Mouse (Mus musculus): ENCODE results near the gene Ntf5. TPM values are rescaled to one million over a fixed set of nuclear protein-coding genes. Genes with fewer than 3 reads are reported as not detected.

Gene Ntf5
- polyA plus RNA-seq (2015; fragmentation: Nextera tagmentation; extraction: Ambion mirVana), result 1.1 and 1.4 TPM in 2 replicates

GRCm38 (mm10) chr7:45413113-45413863 is at the start of gene Ntf5:
Gene Ntf5, plus strand, starts transcription at chr7:45413695.

DNA sequence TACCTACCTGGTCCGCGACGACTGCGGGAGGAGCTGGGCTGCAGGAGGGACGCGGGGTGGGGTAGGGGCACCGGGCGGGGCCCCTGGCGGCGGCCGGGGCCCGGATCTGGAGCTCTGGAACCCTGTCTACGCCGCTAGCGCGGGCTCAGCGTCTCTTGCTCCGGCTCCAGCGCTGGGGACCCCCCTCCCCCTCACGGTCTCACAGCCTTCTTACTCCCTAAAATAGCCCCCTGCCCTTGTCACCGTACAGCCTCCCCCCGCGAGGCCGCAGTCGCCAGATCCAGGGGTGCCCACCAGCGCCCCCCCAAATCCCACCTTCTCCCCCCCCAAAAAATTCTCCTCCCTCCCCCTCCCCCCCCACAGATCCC is 46.9 kb upstream of the Ntf5 start, which contains the start of gene Ppfia3:
TSS of gene Ppfia3 (minus strand) at position 368 of the 368 bp plus-strand sequence.

DNA sequence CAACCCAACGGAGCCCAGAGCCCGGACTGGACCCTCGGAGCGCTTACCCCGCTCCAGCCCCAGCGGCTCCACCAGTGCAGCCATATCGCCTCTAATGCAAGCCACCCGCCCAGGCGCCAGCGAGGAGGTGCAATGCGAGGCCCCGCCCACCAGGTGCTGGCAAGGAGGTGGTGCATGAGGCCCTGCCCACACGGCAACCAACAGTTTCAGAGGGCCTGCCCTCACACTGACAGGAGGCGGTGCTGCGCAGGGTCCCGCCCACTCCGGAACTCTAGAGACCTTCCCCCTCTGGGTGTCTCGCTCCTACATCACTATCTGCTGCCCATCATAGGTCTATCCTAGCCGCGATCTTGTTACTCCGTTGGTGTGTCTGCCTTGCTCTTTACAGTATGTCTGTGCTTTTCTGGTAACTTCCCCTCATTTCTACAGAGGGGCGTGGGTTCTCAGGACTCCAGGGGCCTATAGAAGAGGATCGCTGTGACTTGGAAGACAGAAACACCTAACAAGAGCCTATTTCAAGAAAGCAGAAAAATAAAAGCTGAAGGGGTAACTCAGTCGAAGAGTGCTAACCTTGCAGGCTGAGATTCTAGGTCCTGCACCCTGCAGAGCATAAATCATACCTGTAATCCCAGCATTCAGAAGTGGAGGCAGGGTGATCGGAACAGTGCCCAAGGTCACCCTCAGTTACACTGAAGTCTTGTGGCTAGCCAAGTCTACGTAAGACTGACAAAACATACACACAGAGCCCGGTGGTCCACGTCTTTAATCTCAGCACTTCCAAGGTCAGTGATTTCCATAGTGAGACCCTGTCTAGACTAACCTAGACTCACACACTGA is 42.8 kb upstream of the Ntf5 start, which contains the start of gene Lin7b:
TSS of gene Lin7b (minus strand) at position 109 of the 837 bp plus-strand sequence.

DNA sequence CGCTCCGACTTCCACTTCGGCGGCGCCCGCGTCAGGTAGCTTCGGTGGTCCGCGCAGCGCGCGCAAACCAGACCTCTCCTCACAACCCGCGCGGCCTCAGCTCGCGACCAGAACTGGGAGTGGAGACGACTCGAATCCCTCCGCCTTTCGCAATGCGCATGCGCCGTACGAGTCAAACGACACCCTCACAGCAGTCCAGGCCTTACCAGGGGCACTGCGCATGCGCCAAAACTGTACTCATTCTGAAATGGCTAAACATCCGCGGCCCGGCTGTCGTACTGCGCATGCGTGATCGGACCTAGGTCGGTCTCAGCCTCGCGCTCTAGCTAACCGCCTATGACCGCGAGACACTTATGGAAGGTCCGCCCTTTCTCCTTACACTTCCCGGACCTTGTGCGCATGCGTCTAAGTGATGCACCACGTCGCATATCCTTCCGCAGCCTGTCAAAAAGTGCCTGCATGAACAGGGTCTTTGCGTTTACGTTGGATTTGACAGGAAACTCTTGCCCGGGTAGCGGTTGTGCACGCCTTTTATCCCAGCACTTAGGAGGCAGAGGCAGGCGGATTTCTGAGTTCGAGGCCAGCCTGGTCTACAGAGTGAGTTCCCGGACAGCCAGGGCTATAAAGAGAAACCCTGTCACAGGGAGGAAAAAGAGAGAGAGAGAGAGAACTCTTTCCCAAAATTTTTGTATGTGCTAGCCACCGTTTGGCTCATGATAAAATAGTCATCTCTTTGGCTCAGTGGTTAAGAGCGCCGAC is 17.7 kb upstream of the Ntf5 start, which contains the start of gene Snrnp70:
TSS of gene Snrnp70 (minus strand) at position 165 of the 759 bp plus-strand sequence.

DNA sequence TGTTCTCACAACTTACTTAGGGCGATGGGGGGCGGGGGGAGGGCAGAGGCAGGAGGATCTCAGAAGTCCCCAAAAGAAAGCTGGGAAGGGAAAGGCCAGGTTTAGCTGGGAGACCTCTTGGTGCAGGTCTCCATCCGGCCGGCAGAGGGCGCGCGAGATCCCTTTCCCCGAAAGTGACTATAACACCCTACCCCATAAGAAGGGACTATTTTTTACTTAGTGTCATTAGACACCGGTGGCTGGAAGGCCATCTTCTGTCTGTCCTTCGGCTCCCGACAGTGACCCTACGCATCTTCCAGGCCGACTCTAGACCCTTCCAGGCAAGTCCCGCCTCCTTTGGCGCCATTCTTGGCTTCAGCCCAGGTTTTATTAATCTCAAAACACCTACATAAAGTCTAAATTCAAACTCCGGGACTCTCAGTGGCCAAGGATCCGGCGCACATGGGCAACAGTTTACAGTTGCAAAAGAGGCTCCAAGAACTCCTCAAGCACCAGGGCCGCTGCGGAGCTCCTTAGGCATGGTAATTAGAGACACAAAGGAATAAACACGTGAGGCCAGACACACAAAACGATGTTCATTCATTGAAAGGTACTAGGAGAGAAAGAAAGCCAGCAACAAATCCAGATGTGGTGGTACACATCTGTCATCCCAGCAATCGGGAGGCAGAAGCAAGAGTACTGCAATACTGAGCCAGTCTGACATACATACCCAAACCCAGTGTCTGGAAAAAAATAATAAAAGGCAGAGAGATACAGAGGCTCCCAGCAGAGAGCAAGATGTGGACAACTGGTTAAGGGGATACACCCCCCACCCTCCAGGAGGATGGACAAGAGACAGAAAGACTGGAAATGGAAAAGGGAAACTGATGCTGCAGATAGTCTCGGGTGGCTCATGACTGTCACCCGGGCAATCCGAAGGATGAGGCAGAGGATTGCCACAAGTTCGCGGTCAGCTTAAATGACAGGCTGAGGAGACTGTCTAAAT is 8.1 kb upstream of the Ntf5 start, which contains the start of gene Kcna7:
TSS of gene Kcna7 (plus strand) at position 563 of the 985 bp plus-strand sequence.

DNA sequence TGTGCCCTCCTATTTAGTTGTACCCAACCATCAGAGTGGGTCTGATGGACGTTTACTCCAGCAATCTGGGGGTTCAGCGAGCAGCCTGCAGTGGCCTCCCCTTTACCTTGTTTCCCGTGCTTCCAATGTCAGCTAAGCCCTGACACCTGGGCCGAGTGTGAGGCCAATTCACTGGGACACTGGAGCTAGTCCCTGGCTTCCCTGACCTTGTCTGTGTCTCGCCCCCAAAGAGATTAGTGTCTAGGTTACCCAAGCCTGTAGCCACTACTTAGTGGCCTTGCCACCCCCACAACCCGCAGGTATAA is 7.1 kb downstream of the Ntf5 start, which contains the start of gene Lhb:
TSS of gene Lhb (plus strand) at position 206 of the 305 bp plus-strand sequence.

GRCm38 (mm10) chr7:45434203-45435015 is 20.9 kb downstream of the Ntf5 start, which contains the start of gene Gys1:
Gene Gys1, plus strand, starts transcription at chr7:45434844.

GRCm38 (mm10) chr7:45437521-45438276 is 24.2 kb downstream of the Ntf5 start, which contains the start of gene Ruvbl2:
Gene Ruvbl2, minus strand, starts transcription at chr7:45438096.

DNA sequence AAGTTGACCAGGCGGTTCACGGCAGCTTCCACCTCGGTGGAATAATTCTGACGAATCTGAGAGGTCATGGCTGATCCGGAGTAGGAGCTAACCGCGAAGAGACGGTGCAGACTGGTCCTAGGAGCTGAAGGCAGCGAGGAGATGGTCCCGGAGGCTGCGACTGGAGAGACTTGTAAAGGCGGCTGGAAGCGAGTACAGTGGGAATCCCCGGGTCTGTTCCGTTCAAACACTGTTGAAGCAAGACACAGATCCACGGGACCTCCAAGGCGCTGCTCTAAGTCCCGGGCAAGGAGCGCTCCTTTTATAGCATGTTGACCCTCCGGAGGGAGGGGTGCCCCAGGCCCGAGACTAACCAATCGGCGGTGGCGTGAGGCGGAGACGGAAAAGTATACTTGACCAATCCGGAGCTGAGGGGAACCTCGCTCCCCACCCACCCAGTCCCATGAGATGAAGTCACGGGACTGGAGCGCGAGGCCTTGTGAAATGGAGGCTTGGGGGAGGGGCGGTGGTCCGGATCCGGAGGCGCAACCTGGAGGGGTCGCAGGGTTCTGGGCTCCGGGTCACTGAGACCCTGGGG is 46.2 kb downstream of the Ntf5 start, which contains the start of gene Ftl1:
TSS of gene Ftl1 (minus strand) at position 321 of the 577 bp plus-strand sequence.

DNA sequence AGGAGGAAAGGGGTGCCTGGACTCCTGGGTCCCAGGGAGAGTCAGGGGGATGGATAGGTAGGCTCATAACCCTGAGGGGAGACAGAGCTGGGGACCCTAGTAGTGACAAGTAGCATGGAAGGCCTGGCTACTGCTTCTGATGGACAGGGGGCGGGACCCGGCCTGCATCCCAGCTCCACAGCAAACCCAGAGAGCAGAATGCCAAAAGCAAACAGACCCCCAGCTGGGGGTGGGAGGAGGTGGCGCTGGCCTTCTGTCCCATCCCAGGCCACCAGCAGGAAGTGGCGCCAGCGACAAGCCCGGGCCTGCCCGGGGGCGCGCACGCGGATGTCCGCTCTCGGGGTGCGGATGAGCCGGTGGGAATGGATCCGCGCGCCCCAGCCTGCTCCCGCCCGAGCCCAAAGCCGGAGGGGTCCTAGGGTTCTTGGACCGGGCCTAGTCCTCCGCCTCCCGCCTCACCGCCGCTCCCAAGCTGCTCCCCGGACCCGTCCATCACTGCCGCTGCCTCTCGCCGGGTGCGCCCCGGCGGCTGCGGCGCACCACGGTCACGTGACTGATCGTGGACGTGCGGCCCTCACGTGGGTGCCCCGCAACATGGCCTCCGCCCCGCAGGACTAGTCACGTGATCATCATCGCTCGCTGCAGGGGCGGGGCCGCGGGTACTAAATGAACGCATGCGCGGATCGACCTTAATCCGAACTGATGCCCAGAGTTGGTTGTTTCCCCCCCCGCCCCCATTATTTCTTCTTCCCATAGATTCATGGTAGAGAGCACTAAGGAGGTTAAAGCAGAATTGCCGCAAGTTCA is 53.0 kb downstream of the Ntf5 start, which contains the start of gene Bax:
TSS of gene Bax (minus strand) at position 616 of the 807 bp plus-strand sequence.

Other genes with a start within 250 kb of the Ntf5 start
- not detected in 2 replicates for gene Slc17a7, start 249.7 kb upstream of the Ntf5 start, polyA plus RNA-seq (2015; fragmentation: Nextera tagmentation; extraction: Ambion mirVana)
- not detected in 2 replicates for gene Gfy, start 234.1 kb upstream of the Ntf5 start, polyA plus RNA-seq (2015; fragmentation: Nextera tagmentation; extraction: Ambion mirVana)
- not detected in 2 replicates for gene Pth2, start 232.7 kb upstream of the Ntf5 start, polyA plus RNA-seq (2015; fragmentation: Nextera tagmentation; extraction: Ambion mirVana)
- gene Ccdc155, start 208.8 kb upstream of the Ntf5 start, polyA plus RNA-seq (2015; fragmentation: Nextera tagmentation; extraction: Ambion mirVana), result 0.12 and 0.29 TPM in 2 replicates
- 7.5 and 8.4 TPM in 2 replicates for gene Dkkl1, start 201.5 kb upstream of the Ntf5 start, polyA plus RNA-seq (2015; fragmentation: Nextera tagmentation; extraction: Ambion mirVana)
- 14.5 and 20.8 TPM in 2 replicates for gene Tead2, start 197.9 kb upstream of the Ntf5 start, polyA plus RNA-seq (2015; fragmentation: Nextera tagmentation; extraction: Ambion mirVana)
- 71.1 and 87.7 TPM in 2 replicates for gene Cd37, start 174.6 kb upstream of the Ntf5 start, polyA plus RNA-seq (2015; fragmentation: Nextera tagmentation; extraction: Ambion mirVana)
- gene Slc6a16, start 172.6 kb upstream of the Ntf5 start, polyA plus RNA-seq (2015; fragmentation: Nextera tagmentation; extraction: Ambion mirVana), result 0.10 TPM in 1 of 2 replicates, not detected in the other
- not detected in 2 replicates for gene Slc6a21, start 136.2 kb upstream of the Ntf5 start, polyA plus RNA-seq (2015; fragmentation: Nextera tagmentation; extraction: Ambion mirVana)
- 2.9 and 4.7 TPM in 2 replicates for gene Trpm4, start 79.9 kb upstream of the Ntf5 start, polyA plus RNA-seq (2015; fragmentation: Nextera tagmentation; extraction: Ambion mirVana)
- gene Hrc, start 78.4 kb upstream of the Ntf5 start, polyA plus RNA-seq (2015; fragmentation: Nextera tagmentation; extraction: Ambion mirVana), result 0.06 and 0.12 TPM in 2 replicates
- 0.35 and 0.65 TPM in 2 replicates for gene Ppfia3, start 46.7 kb upstream of the Ntf5 start, polyA plus RNA-seq (2015; fragmentation: Nextera tagmentation; extraction: Ambion mirVana)
- gene Lin7b, start 43.1 kb upstream of the Ntf5 start, polyA plus RNA-seq (2015; fragmentation: Nextera tagmentation; extraction: Ambion mirVana), result 0.41 TPM in 1 of 2 replicates, not detected in the other
- gene Snrnp70, start 18.0 kb upstream of the Ntf5 start, polyA plus RNA-seq (2015; fragmentation: Nextera tagmentation; extraction: Ambion mirVana), result 126 and 132 TPM in 2 replicates
- gene Kcna7, start 8.0 kb upstream of the Ntf5 start, polyA plus RNA-seq (2015; fragmentation: Nextera tagmentation; extraction: Ambion mirVana), result 0.05 and 0.06 TPM in 2 replicates
- gene Lhb, start 7.1 kb downstream of the Ntf5 start, polyA plus RNA-seq (2015; fragmentation: Nextera tagmentation; extraction: Ambion mirVana), result not detected in 2 replicates
- gene Gys1, start 21.1 kb downstream of the Ntf5 start, polyA plus RNA-seq (2015; fragmentation: Nextera tagmentation; extraction: Ambion mirVana), result 5.7 and 6.9 TPM in 2 replicates
- 97.6 and 107 TPM in 2 replicates for gene Ruvbl2, start 24.4 kb downstream of the Ntf5 start, polyA plus RNA-seq (2015; fragmentation: Nextera tagmentation; extraction: Ambion mirVana)
- gene Ftl1, start 46.2 kb downstream of the Ntf5 start, polyA plus RNA-seq (2015; fragmentation: Nextera tagmentation; extraction: Ambion mirVana), result 4,601 and 4,690 TPM in 2 replicates
- 119 TPM in 2 replicates for gene Bax, start 53.2 kb downstream of the Ntf5 start, polyA plus RNA-seq (2015; fragmentation: Nextera tagmentation; extraction: Ambion mirVana)
- 0.73 and 0.78 TPM in 2 replicates for gene Tulp2, start 68.2 kb downstream of the Ntf5 start, polyA plus RNA-seq (2015; fragmentation: Nextera tagmentation; extraction: Ambion mirVana)
- gene Gm45808, start 73.1 kb downstream of the Ntf5 start, polyA plus RNA-seq (2015; fragmentation: Nextera tagmentation; extraction: Ambion mirVana), result not detected in 2 replicates
- 2.0 and 2.8 TPM in 2 replicates for gene Dhdh, start 75.1 kb downstream of the Ntf5 start, polyA plus RNA-seq (2015; fragmentation: Nextera tagmentation; extraction: Ambion mirVana)
- gene Nucb1, start 96.7 kb downstream of the Ntf5 start, polyA plus RNA-seq (2015; fragmentation: Nextera tagmentation; extraction: Ambion mirVana), result 129 and 141 TPM in 2 replicates
- gene Ppp1r15a, start 112.6 kb downstream of the Ntf5 start, polyA plus RNA-seq (2015; fragmentation: Nextera tagmentation; extraction: Ambion mirVana), result 173 and 199 TPM in 2 replicates
- gene Plekha4, start 112.6 kb downstream of the Ntf5 start, polyA plus RNA-seq (2015; fragmentation: Nextera tagmentation; extraction: Ambion mirVana), result 1.6 and 2.5 TPM in 2 replicates
- 1.5 and 1.7 TPM in 2 replicates for gene Hsd17b14, start 141.2 kb downstream of the Ntf5 start, polyA plus RNA-seq (2015; fragmentation: Nextera tagmentation; extraction: Ambion mirVana)
- gene Bcat2, start 156.5 kb downstream of the Ntf5 start, polyA plus RNA-seq (2015; fragmentation: Nextera tagmentation; extraction: Ambion mirVana), result 47.3 and 52.6 TPM in 2 replicates
- 0.13 TPM in 1 of 2 replicates, not detected in the other for gene Fgf21, start 201.8 kb downstream of the Ntf5 start, polyA plus RNA-seq (2015; fragmentation: Nextera tagmentation; extraction: Ambion mirVana)
- not detected in 2 replicates for gene Fut1, start 203.6 kb downstream of the Ntf5 start, polyA plus RNA-seq (2015; fragmentation: Nextera tagmentation; extraction: Ambion mirVana)
- gene Izumo1, start 208.1 kb downstream of the Ntf5 start, polyA plus RNA-seq (2015; fragmentation: Nextera tagmentation; extraction: Ambion mirVana), result 0.06 TPM in 1 of 2 replicates, not detected in the other
- 7.4 and 9.0 TPM in 2 replicates for gene Rasip1, start 213.8 kb downstream of the Ntf5 start, polyA plus RNA-seq (2015; fragmentation: Nextera tagmentation; extraction: Ambion mirVana)
- gene Mamstr, start 226.3 kb downstream of the Ntf5 start, polyA plus RNA-seq (2015; fragmentation: Nextera tagmentation; extraction: Ambion mirVana), result 2.5 and 3.1 TPM in 2 replicates

Measured in spleen, postnatal 0 days (tissue).